Mouse (Mus musculus) erythroblast, embryonic 14.5 days (primary cell): ENCODE results near the gene Scaf1. TPM values are rescaled to one million over a fixed set of nuclear protein-coding genes. Genes with fewer than 3 reads are reported as not detected.

Experiments used
- H3K27me3 ChIP-seq: 2 replicates; pipeline ENCODE4 v1.6.1; 2012; ENCODE audit warnings: inconsistent platforms; ENCODE audit not compliant: control insufficient read depth
- H3K36me3 ChIP-seq: 2 replicates; pipeline ENCODE4 v1.6.1; 2012; ENCODE audit warnings: mild to moderate bottlenecking, inconsistent platforms; ENCODE audit not compliant: control insufficient read depth
- H3K4me1 ChIP-seq: 2 replicates; pipeline ENCODE4 v1.6.1; 2012; ENCODE audit warnings: inconsistent platforms; ENCODE audit not compliant: control insufficient read depth
- H3K4me3 ChIP-seq: replicated peaks from 2 replicates; pipeline ENCODE3; 2012; ENCODE audit warnings: moderate library complexity, mild to moderate bottlenecking, inconsistent platforms
- H3K9me3 ChIP-seq: 2 replicates; pipeline ENCODE4 v1.6.1; 2012; ENCODE audit warnings: low read length, inconsistent platforms, mixed read lengths; ENCODE audit not compliant: control insufficient read depth
- GATA1 ChIP-seq: IDR thresholded peaks from 2 replicates; pipeline ENCODE4 v1.6.1; 2012; ENCODE audit warnings: low read length, inconsistent platforms, mixed read lengths
- TAL1 ChIP-seq: IDR thresholded peaks from 3 replicates; pipeline ENCODE4 v1.6.1; 2012; ENCODE audit warnings: low read length, inconsistent platforms, mixed read lengths
- polyA plus RNA-seq: library from polyadenylated mRNA; stranded (reverse); fragments of >175 nt; gene quantifications from 2 replicates; pipeline ENCODE4 v1.2.3, GENCODE M21; 2012

Gene Scaf1
- polyA plus RNA-seq, 1 experiment: 29.6 TPM

GRCm38 (mm10) chr7:44983944-44984832 is 32.0 kb downstream of the Scaf1 start:
- TF ChIP-seq GATA1 (no peak), TAL1 (no peak)
- Histone ChIP-seq H3K27me3 (no peaks in the 10 kb centered on the region), H3K9me3 (no peaks in the 10 kb centered on the region), H3K4me1 (peaks cover 51% of the 10 kb centered on the region), H3K36me3 (peaks cover 51% of the 10 kb centered on the region), H3K4me3 (peak overlapping the region; percentile 9)

DNA sequence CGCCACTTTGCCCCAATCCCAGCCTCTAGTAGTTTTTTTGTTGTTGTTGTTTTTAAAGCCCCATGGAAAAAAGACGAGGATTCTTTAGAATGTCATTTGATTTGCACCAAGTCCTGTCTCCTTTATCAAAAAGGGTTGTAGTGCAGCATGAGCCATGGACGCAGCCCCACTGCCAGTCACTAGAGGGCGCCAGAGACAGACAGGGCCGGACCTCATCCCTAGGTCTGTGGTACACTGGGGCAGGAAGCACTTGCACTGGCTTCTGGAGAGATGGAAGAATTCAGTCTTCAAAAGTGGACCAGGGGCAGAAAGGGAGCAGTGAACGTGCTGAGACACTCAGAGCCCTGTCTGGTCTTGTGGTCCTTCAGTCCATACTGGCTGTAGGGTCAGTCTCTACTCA is 33.1 kb downstream of the Scaf1 start:
- no peak overlapping the region for H3K4me3 ChIP-seq
- H3K36me3 ChIP-seq: peaks cover 60% of the 10 kb centered on the region
- H3K4me1 ChIP-seq: peaks cover 45% of the 10 kb centered on the region
- H3K9me3 ChIP-seq: no peaks in the 10 kb centered on the region
- no peaks in the 10 kb centered on the region for H3K27me3 ChIP-seq
- no peak for TF ChIP-seq TAL1
- no peak for TF ChIP-seq GATA1

DNA sequence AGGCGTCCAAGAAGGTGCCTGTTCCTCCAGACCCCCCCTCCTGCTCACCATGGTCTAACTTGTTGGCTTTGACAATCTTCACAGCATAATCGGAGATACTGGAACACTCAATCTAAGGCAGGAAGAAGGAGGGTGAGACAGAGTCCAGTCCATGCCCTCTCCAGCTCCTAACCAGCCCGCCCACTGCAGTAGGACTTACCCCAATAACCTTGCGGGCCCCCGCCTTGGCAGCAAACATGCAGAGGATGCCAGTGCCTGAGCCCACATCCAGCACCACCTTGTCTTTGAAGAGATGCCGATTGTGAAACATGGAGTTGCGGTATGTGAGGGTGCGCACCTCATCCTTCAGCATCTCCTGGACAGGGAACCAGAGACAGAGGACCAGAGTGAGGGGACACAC is 34.6 kb downstream of the Scaf1 start:
- H3K4me1 ChIP-seq: peaks cover 31% of the 10 kb centered on the region
- H3K9me3 ChIP-seq: no peaks in the 10 kb centered on the region
- H3K27me3 ChIP-seq: no peaks in the 10 kb centered on the region
- no peak overlapping the region for H3K4me3 ChIP-seq
- H3K36me3 ChIP-seq: peaks cover 75% of the 10 kb centered on the region
- no peak for TF ChIP-seq GATA1
- TF ChIP-seq TAL1: no peak

GRCm38 (mm10) chr7:44978300-44978699 is 37.9 kb downstream of the Scaf1 start:
- no peaks in the 10 kb centered on the region for H3K9me3 ChIP-seq
- H3K27me3 ChIP-seq: peaks cover 1% of the 10 kb centered on the region; the same call in 1 of the 2 replicates
- peaks cover 27% of the 10 kb centered on the region for H3K4me1 ChIP-seq
- no peak overlapping the region for H3K4me3 ChIP-seq
- H3K36me3 ChIP-seq: peaks cover 76% of the 10 kb centered on the region
- TF ChIP-seq TAL1 (no peak), GATA1 (no peak)

GRCm38 (mm10) chr7:44975117-44975419 is 41.1 kb downstream of the Scaf1 start:
- H3K27me3 ChIP-seq: peaks cover 14% of the 10 kb centered on the region
- H3K9me3 ChIP-seq: no peaks in the 10 kb centered on the region
- peak overlapping the region; percentile 52 for H3K4me3 ChIP-seq
- H3K4me1 ChIP-seq: peaks cover 44% of the 10 kb centered on the region
- H3K36me3 ChIP-seq: peaks cover 48% of the 10 kb centered on the region
- TF ChIP-seq GATA1: no peak
- TF ChIP-seq TAL1: no peak

- H3K9me3 ChIP-seq: no peaks in the 10 kb centered on the region
- H3K27me3 ChIP-seq: peaks cover 14% of the 10 kb centered on the region
- TF ChIP-seq TAL1: no peak
- no peak for TF ChIP-seq GATA1
- peaks cover 43% of the 10 kb centered on the region for H3K36me3 ChIP-seq
- peaks cover 46% of the 10 kb centered on the region for H3K4me1 ChIP-seq
- peak within 1 kb of the TSS; percentile 52 for H3K4me3 ChIP-seq
Observed at GRCm38 (mm10) chr7:44974383-44975116, 41.6 kb downstream of the Scaf1 start, which contains the start of gene Cpt1c. TSS of gene Cpt1c (minus strand) at chr7:44974851.

- Histone ChIP-seq H3K27me3 (peaks cover 14% of the 10 kb centered on the region), H3K4me1 (peaks cover 46% of the 10 kb centered on the region), H3K4me3 (no peak overlapping the region), H3K36me3 (peaks cover 33% of the 10 kb centered on the region), H3K9me3 (no peaks in the 10 kb centered on the region)
- no peak for TF ChIP-seq GATA1
- TF ChIP-seq TAL1: no peak
Observed at GRCm38 (mm10) chr7:44973415-44974130, 42.6 kb downstream of the Scaf1 start.

DNA sequence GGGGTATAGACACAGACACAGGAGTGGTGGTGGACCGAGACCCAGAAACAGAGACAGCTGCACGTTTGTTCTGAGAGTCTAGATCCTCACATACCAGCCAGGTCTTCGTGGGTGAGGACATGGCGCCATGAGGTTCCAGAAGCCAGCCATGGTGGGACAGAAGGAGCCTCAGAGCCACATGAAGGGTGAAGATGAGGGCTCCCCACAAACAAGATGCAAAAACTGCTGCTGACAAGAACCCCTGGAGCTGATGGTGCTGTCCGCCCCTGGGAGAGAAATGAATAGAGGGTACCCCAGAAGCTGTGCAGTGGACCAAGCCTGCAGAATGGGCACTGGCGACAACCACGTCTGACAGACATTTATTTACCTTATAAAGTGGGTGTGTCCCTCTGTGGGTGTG is 45.0 kb downstream of the Scaf1 start:
- H3K4me3 ChIP-seq: no peak overlapping the region
- H3K27me3 ChIP-seq: peaks cover 14% of the 10 kb centered on the region
- TF ChIP-seq GATA1: no peak
- no peak for TF ChIP-seq TAL1
- H3K36me3 ChIP-seq: peaks cover 9% of the 10 kb centered on the region
- H3K4me1 ChIP-seq: peaks cover 53% of the 10 kb centered on the region
- no peaks in the 10 kb centered on the region for H3K9me3 ChIP-seq

DNA sequence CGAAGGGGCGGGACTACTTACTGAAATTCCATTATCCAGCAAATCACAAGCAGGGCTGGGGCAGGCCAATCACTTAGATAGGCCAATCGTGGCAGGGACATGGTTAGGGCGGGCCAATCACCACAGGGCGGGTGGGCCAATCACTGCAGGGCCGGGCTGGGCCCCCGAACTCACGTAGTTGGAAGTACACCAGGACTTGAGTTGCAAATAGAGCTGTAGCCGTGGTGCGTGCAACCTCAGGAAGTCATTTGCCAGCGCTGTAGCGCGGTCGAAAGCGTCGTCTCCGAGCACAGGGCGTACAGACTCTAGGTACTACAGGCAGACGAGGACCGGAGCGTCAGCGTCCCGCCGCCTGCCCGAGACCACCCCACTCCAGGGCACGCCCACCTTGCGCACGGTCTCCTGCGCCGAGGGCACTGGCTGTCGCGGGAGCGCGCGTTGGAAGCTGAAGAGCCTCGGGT is 45.9 kb downstream of the Scaf1 start:
- H3K27me3 ChIP-seq: peaks cover 14% of the 10 kb centered on the region
- peaks cover 49% of the 10 kb centered on the region for H3K4me1 ChIP-seq
- H3K4me3 ChIP-seq: peak overlapping the region; percentile 58
- no peak for TF ChIP-seq GATA1
- no peak for TF ChIP-seq TAL1
- no peaks in the 10 kb centered on the region for H3K9me3 ChIP-seq
- H3K36me3 ChIP-seq: peaks cover under 1% of the 10 kb centered on the region
